Mouse (Mus musculus) heart, adult 11 months (tissue): ENCODE measurements around the gene Mitd1.

ENCODE experiments used
- DNase-seq: peaks from one replicate; pipeline ENCODE4 v3.0.0; 2022

The Mitd1 gene

GRCm38 (mm10) chr1:37867056-37867455 is 23.2 kb downstream of the Mitd1 start:
- DNase-seq = no peak

- DNase-seq = no peak
These were observed 23.9 kb downstream of the Mitd1 start, which contains the start of gene Tsga10 for GRCm38 (mm10) chr1:37866286-37866685. Tsga10 (minus strand) TSS chr1:37866429.

- DNase-seq = peak; percentile 80
These were observed 24.6 kb downstream of the Mitd1 start for GRCm38 (mm10) chr1:37865401-37866215.

GRCm38 (mm10) chr1:37864511-37865400 is 25.5 kb downstream of the Mitd1 start:
- DNase-seq = peak; percentile 100

GRCm38 (mm10) chr1:37850696-37851095 is 39.5 kb downstream of the Mitd1 start:
- peak; percentile 41 for DNase-seq

- DNase-seq = no peak
These were observed 43.3 kb downstream of the Mitd1 start for GRCm38 (mm10) chr1:37846878-37847277.

- no peak for DNase-seq
These were observed 58.5 kb downstream of the Mitd1 start for GRCm38 (mm10) chr1:37831681-37832080.
